Comparison of ENCODE assay signal across 8 mouse cellular contexts in genomic region chr3:86546471-86547250, GRCm38 (mm10). TPM values are rescaled to one million over a fixed set of nuclear protein-coding genes. Genes with fewer than 3 reads are reported as not detected.
DNase-seq lines count a peak whose midpoint lies in the region; ATAC-seq lines count a peak whose summit lies in the region.

No protein-coding gene starts in this region.

- peak; percentile 43; the same call in 1 of the 2 replicates for ATAC-seq in forebrain, embryonic 11.5 days (replicated peaks; ENCODE audit: low FRiP score)
- peak; percentile 39; the same call in 1 of the 2 replicates for ATAC-seq in lung, embryonic 15.5 days (ENCODE audit: borderline replicate concordance, extremely low read depth, low FRiP score, low TSS enrichment)
- ATAC-seq in neutrophil, adult 5-6 weeks (ENCODE audit: extremely low read depth, insufficient number of reproducible peaks, low FRiP score, poor library complexity, severe bottlenecking), result peak; percentile 51; the same call in 1 of the 2 replicates

- peak overlapping the region; percentile 31 for H3K27ac ChIP-seq in brown adipose tissue, adult 24 weeks (replicated peaks; ENCODE audit: low read depth, low read length)
- H3K27ac ChIP-seq in forebrain, embryonic 11.5 days (ENCODE audit: low read depth, low read length), result no peak overlapping the region
- no peak overlapping the region for H3K27ac ChIP-seq in lung, embryonic 15.5 days

- H3K9me3 ChIP-seq in forebrain, embryonic 11.5 days (ENCODE audit: control insufficient read depth, low read length), result no peaks in the 10 kb centered on the region
- H3K9me3 ChIP-seq in lung, embryonic 15.5 days, result no peaks in the 10 kb centered on the region

- peaks cover 63% of the 10 kb centered on the region for H3K27me3 ChIP-seq in forebrain, embryonic 11.5 days (ENCODE audit: control insufficient read depth, insufficient read depth, low read length)
- H3K27me3 ChIP-seq in lung, embryonic 15.5 days, result peaks cover 55% of the 10 kb centered on the region

- H3K36me3 ChIP-seq in forebrain, embryonic 11.5 days (ENCODE audit: control insufficient read depth, insufficient read depth, low read length), result no peaks in the 10 kb centered on the region
- no peaks in the 10 kb centered on the region for H3K36me3 ChIP-seq in lung, embryonic 15.5 days

- DNase-seq in ES-CJ7 (ENCODE audit: low read depth, low spot score), result peak; percentile 55
- DNase-seq in forebrain, embryonic 11.5 days (ENCODE audit: low spot score), result peak; percentile 73
- DNase-seq in heart, postnatal 14 days, result peak; percentile 24 to 46
- peak; percentile 44 to 73 for DNase-seq in kidney, postnatal 25 days
- peak; percentile 47 for DNase-seq in thymus, postnatal 14 days

- no peaks in the 10 kb centered on the region for H3K4me1 ChIP-seq in brown adipose tissue, adult 24 weeks (ENCODE audit: control insufficient read depth, insufficient read depth, insufficient read length, low read length)
- peaks cover 8% of the 10 kb centered on the region; the same call in 1 of the 2 replicates for H3K4me1 ChIP-seq in forebrain, embryonic 11.5 days (replicated peaks; ENCODE audit: control insufficient read depth, insufficient read depth, low read length)
- H3K4me1 ChIP-seq in lung, embryonic 15.5 days, result peaks cover 23% of the 10 kb centered on the region

- intact Hi-C loops in heart, postnatal 14 days (cut with DNase I), result loop anchor here (5.0 kb wide), 1 partner anchor 216 kb away; no protein-coding TSS in a partner anchor

- under 1% methylated on average over 45 of the region's 45 CpGs for WGBS in forebrain, embryonic 11.5 days
- WGBS in lung, embryonic 15.5 days, result 1% methylated on average over 45 of the region's 45 CpGs

- peak overlapping the region; percentile 61 for H3K4me3 ChIP-seq in brown adipose tissue, adult 24 weeks (ENCODE audit: insufficient read depth, low read depth, low read length)
- H3K4me3 ChIP-seq in forebrain, embryonic 11.5 days (ENCODE audit: low read depth, low read length), result peak overlapping the region; percentile 26
- H3K4me3 ChIP-seq in lung, embryonic 15.5 days, result peak overlapping the region; percentile 34

- peak overlapping the region; percentile 47 for H3K4me2 ChIP-seq in forebrain, embryonic 11.5 days (ENCODE audit: low read depth, low read length, severe bottlenecking)
- H3K4me2 ChIP-seq in lung, embryonic 15.5 days, result peak overlapping the region; percentile 77

- peak overlapping the region; percentile 2; the same call in 1 of the 2 replicates for H3K9ac ChIP-seq in forebrain, embryonic 11.5 days (ENCODE audit: low read length)
- no peak overlapping the region for H3K9ac ChIP-seq in lung, embryonic 15.5 days

RNA-seq across cellular contexts. Expression of gene Mab21l2, which starts 1.8 kb away (rescaled TPM):
- polyA plus RNA-seq in brown adipose tissue, adult 24 weeks (2012; ENCODE audit: insufficient read depth, insufficient read length, missing spikeins), result 2.4 and 4.5 TPM in 2 replicates
- 7.1 and 7.5 TPM in 2 replicates for polyA plus RNA-seq in forebrain, embryonic 11.5 days (2014; fragmentation: Nextera tagmentation; extraction: Ambion mirVana)
- total RNA-seq in heart, postnatal 14 days (2021), result under 1 TPM; 0.12 to 0.14 TPM
- 0.47 and 1.3 TPM in 2 replicates for polyA plus RNA-seq in lung, embryonic 15.5 days (2015; fragmentation: Nextera tagmentation; extraction: Ambion mirVana)
- total RNA-seq in neutrophil, adult 5-6 weeks (2017), result not detected in 2 replicates
